Mouse (Mus musculus): ENCODE results near the gene Tnfsf13b. TPM values are rescaled to one million over a fixed set of nuclear protein-coding genes. Genes with fewer than 3 reads are reported as not detected.

The Tnfsf13b gene
- total RNA-seq, 2 experiments from 2014 or later: 5.1 to 5.3 TPM

DNA sequence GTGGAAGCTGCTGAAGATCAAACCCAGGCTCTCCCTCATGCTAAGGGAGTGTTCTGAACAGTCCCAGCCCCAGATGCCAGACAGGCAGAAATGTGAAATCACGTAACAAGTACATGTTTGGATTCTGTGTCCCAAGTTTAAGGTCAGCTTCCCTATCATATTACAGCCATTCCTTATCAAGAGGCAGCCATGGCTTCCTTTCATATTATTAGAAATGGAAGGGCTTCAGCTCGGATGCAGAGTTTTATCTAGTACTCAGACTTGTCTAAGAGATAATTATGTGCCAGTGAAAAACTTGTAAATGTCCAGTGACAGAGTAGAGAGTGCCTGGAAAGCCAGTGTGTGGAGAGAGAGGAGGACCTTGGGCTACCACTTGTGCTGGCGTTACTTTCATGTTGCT lies 34.6 kb downstream of the Tnfsf13b start:
- intact Hi-C loops (cut with DNase I): loop anchor here (5.0 kb wide), 1 partner anchor 64 kb away; the partner anchor contains the start of genes Abhd13 and Lig4
- peak; percentile 4 to 13 for DNase-seq

DNA sequence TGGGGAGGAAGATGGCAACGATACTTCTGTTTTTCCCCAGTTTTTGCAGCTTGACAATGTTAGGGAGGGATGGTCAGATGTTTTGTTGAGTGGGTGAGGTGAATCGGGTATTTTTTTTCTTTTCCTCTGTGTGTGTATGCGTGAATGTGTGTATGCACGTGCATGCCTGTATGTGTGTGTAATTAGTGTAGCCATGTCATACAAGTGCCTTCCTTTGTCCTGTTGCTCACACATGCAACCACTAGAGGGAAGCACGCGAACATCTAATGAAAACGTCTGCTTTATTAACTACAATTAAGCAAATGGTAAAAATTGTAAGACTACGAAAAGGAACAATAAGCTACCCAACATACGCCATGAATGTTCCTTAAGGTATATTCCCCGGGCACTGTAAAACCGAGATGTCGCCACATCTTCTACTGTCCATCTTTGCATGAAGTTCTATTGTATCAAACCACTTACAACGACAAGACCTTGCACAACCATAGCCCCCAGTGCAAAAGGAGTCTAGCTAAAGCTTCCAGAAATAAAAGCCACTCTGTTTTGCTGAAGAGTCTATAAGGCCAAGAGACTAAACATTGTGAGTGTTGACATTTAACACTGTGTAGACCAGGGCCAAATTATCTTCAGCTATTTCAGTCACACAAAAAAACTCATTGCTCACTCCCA lies 37.7 kb downstream of the Tnfsf13b start:
- intact Hi-C loops (cut with DNase I): loop anchor here (2.0 to 5.0 kb wide), 2 partner anchors 67 to 359 kb away; partner anchors contain the start of genes Abhd13 and Lig4
- peak; percentile 9 to 28 for DNase-seq

DNA sequence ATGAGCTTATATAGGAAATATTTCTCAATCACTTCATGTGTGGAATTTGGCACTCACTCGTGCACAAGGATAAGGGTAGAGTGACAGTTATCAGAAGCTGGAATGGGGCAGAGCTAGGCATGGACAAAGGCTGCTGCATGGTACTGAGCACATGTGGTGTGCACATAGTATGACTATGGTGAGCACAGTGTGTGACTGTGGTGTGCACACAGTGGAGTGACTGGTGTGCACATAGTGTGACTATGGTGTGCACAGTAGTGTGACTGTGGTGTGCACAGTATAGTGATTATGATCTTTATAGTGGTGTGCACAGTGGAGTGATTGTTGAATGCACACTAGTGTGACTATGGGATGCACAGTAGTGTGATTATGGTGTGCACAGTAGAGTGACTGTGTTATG lies 39.5 kb downstream of the Tnfsf13b start:
- intact Hi-C loops (cut with DNase I): loop anchor here (2.0 to 5.0 kb wide), 2 partner anchors 187 to 357 kb away; no protein-coding TSS in a partner anchor

DNA sequence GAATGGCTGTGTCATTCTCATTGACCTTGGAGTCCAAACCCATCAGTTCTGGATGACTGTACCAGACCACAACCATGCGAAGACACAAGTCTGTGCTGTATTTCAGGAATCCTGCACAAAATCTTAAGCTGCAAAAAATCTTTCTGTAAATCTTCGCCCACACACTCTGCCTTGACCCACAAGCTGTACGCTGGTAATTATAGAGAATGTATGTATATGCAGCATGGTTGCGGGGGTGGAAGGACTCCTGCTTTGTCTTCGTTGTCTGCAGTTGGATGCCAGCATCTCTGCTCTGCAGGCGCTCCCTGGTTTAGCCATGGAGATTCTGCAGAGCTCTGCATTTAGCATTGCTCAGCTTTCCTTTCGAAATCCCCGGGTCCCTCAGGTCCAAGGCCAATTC lies 42.9 kb downstream of the Tnfsf13b start:
- no peak for DNase-seq
- intact Hi-C loops (cut with DNase I): loop anchor here (5.0 kb wide), 1 partner anchor 183 kb away; no protein-coding TSS in a partner anchor

More for the DNA sequence above, 39.5 kb downstream of the Tnfsf13b start:
- no peak for DNase-seq

DNA sequence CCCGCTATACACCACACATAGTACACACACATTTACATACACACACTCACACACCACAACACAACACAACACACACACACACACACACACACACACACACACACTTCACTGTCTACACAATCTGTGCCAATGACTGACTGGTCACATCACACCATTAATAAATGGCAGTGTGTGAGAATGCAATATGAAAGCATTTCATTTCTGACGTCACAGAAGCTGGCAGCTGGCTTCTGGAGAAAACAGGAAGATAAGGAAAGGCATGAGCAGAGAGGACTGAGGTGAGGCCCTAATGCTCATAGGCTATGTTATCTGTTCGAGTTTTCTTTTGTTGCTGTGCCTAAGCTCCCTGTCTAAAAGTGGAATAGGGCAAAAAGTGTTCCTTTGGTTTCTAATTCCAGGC lies 45.3 kb downstream of the Tnfsf13b start:
- intact Hi-C loops (cut with DNase I): no loop called here
- DNase-seq: no peak

DNA sequence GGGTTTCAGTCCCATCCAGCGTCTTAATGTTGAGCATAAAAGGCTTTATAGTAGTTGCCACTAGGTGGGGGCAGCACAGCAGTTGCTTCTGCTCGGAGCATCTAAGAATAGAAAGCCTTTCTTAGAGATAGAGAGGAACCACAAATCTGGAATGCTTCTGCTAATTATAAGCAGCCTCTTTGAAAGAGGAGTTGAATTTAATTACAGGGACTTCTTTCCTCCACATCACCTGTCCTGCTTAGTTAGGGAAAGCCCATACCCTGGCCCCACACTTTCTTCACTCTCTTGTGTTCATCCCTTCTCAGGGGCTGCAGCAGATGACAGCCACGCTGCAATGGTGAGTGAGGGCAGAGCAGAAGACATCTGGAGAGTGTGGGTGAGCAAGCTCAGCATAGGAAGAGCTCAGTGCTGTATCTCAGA lies 47.3 kb downstream of the Tnfsf13b start:
- no peak for DNase-seq
- intact Hi-C loops (cut with DNase I): loop anchor here (2.0 kb wide), 1 partner anchor 349 kb away; no protein-coding TSS in a partner anchor

DNA sequence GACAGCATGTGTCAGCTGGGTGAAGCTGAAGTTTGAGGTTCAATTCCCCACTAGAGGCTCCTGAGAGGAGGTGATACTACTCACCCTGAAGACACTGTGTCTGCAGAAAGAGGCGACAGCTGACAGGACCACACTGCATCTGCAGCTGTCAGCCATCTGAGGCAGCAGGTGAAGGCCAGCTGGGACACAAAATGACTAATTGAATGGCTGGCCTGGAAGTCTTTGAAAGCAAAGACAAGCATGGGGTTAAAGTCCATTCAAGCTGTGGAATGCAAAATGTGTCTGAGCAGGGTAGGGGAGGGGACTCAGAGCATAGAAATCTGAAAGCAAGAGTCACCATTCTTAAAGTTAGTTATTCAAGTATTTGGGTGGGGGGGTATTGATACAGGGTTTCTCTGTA lies 54.7 kb downstream of the Tnfsf13b start:
- intact Hi-C loops (cut with DNase I): no loop called here
- no peak for DNase-seq

DNA sequence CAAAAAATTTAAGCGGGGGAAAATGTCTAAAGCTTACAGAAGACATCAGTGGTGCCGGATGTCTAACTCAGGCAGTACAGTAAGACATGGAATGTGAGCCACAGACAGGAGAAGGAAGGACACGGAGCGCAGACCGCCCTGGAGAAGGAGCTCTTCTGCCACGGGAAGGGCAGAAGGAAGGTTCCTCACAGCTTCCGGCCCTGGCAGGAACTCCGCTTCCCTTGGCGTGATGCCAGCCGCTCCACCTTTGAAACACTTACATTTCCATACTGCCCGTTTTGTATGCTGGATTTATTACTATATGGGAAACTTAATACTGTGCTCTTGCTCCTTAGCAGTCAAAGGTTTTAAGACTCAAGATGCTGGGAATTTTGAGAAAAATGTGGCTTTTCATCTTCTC lies 60.6 kb downstream of the Tnfsf13b start:
- no peak for DNase-seq
- intact Hi-C loops (cut with DNase I): no loop called here

DNA sequence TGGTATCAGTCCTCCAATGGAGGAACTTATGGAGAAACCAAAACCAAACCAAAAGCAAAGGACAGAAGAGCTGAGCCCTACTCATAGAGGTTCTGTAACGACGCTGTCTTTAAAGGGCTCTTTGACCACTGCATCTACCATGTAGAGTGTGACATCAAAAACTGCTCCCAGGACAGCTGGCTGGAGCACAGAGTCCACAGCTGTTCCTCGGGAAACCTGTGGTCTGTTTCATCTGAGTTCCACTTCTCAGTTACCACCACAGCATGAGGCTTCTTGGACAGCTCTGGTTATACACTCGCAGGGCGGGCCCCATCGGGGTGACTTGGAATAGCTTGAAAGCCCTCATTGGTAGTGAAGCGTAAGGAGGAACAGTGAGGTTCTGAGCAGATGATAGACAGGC lies 61.5 kb downstream of the Tnfsf13b start:
- no peak for DNase-seq
- intact Hi-C loops (cut with DNase I): no loop called here

DNA sequence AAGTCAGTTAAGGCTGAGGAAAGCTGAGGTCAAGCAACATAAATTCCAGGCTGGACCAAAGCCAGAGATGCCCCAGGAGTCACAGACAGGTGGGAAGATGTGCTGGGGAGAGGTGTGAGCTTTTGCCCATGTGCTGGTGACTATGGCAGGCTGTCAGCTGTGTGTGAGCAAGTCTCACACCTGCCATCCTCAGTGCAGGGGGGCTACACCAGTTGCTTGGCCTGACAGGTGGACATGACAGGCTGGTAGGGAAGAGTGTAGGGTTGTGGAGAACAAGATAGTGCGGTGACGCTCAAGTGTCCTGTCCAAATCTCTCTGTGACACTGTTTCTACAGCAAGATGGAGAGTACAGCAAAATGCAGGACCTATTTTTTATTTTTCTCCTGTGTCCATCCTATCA lies 66.1 kb downstream of the Tnfsf13b start:
- intact Hi-C loops (cut with DNase I): no loop called here
- no peak for DNase-seq

Other genes with a start within 250 kb of the Tnfsf13b start
- gene Fam155a, start 235.3 kb upstream of the Tnfsf13b start, total RNA-seq (2021): not detected
- not detected for gene Gm10217, start 142.2 kb upstream of the Tnfsf13b start, total RNA-seq (2021)
- gene Lig4, start 28.8 kb upstream of the Tnfsf13b start, total RNA-seq (2021): 1 to 10 TPM; 4.7 to 5.3 TPM
- 10 to 100 TPM in 1 of 2 experiments, 1 to 10 TPM in 1; 9.6 to 13.4 TPM for gene Abhd13, start 28.8 kb upstream of the Tnfsf13b start, total RNA-seq (2021)
- gene Myo16, start 147.4 kb downstream of the Tnfsf13b start, total RNA-seq (2021): 1 to 10 TPM; 2.4 to 3.2 TPM

Measured in heart, postnatal 36 days (tissue).